Mouse (Mus musculus) megakaryocyte-erythroid progenitor cell, adult 5-6 weeks (primary cell): ENCODE measurements around the gene Exoc3l2. TPM values are rescaled to one million over a fixed set of nuclear protein-coding genes. Genes with fewer than 3 reads are reported as not detected.

Source experiments
- ATAC-seq: replicated peaks from 2 replicates; pipeline ENCODE4 v1.8.0; 2016; ENCODE audit warnings: mild to moderate bottlenecking, inconsistent platforms; ENCODE audit not compliant: severe bottlenecking, poor library complexity, low FRiP score, low TSS enrichment
- total RNA-seq, 2 experiments: library from RNA; stranded (forward) in 1 of 2; stranded (reverse) in 1 of 2; fragments of 200-1000, 215-1000 nt in 1 of 2; fragments of >200 nt in 1 of 2; fragmentation: Nextera tagmentation in 1 of 2; gene quantifications; 2 replicates each; pipeline ENCODE4 v1.2.3; 2014 to 2017

Exoc3l2 gene
- total RNA-seq (2014; fragmentation: Nextera tagmentation) (1.7 and 2.3 TPM in 2 replicates), total RNA-seq (2017) (1.0 and 1.5 TPM in 2 replicates)

- ATAC-seq, result no peak
Observed at GRCm38 (mm10) chr7:19462884-19463381, at the start of gene Exoc3l2. Gene Exoc3l2, plus strand, starts transcription at chr7:19463331.

GRCm38 (mm10) chr7:19413525-19413924 lies 49.6 kb upstream of the Exoc3l2 start:
- no peak for ATAC-seq

GRCm38 (mm10) chr7:19416590-19416989 lies 46.5 kb upstream of the Exoc3l2 start:
- ATAC-seq, result no peak

GRCm38 (mm10) chr7:19420121-19420520 lies 43.0 kb upstream of the Exoc3l2 start:
- no peak for ATAC-seq

- peak; percentile 97 for ATAC-seq
Observed at GRCm38 (mm10) chr7:19420821-19421636, 42.1 kb upstream of the Exoc3l2 start.

- ATAC-seq, result no peak
Observed at GRCm38 (mm10) chr7:19423083-19423482, 40.0 kb upstream of the Exoc3l2 start.

GRCm38 (mm10) chr7:19424051-19424450 lies 39.1 kb upstream of the Exoc3l2 start:
- no peak for ATAC-seq

- ATAC-seq, result no peak
Observed at GRCm38 (mm10) chr7:19426349-19426748, 36.8 kb upstream of the Exoc3l2 start.

GRCm38 (mm10) chr7:19426888-19427287 lies 36.2 kb upstream of the Exoc3l2 start:
- no peak for ATAC-seq

- no peak for ATAC-seq
Observed at GRCm38 (mm10) chr7:19427999-19428650, 35.0 kb upstream of the Exoc3l2 start.

- ATAC-seq, result no peak
Observed at GRCm38 (mm10) chr7:19429726-19430125, 33.4 kb upstream of the Exoc3l2 start.

- no peak for ATAC-seq
Observed at GRCm38 (mm10) chr7:19430402-19430801, 32.7 kb upstream of the Exoc3l2 start.

GRCm38 (mm10) chr7:19432475-19432874 lies 30.7 kb upstream of the Exoc3l2 start:
- ATAC-seq, result no peak

- ATAC-seq, result no peak
Observed at GRCm38 (mm10) chr7:19436276-19436675, 26.9 kb upstream of the Exoc3l2 start.

- ATAC-seq, result no peak
Observed at GRCm38 (mm10) chr7:19437048-19437447, 26.1 kb upstream of the Exoc3l2 start.

GRCm38 (mm10) chr7:19441448-19442091 lies 21.6 kb upstream of the Exoc3l2 start:
- no peak for ATAC-seq

GRCm38 (mm10) chr7:19443344-19443743 lies 19.8 kb upstream of the Exoc3l2 start:
- ATAC-seq, result peak; percentile 56; the same call in 1 of the 2 replicates

GRCm38 (mm10) chr7:19444801-19445200 lies 18.3 kb upstream of the Exoc3l2 start:
- no peak for ATAC-seq

- ATAC-seq, result no peak
Observed at GRCm38 (mm10) chr7:19447689-19448088, 15.4 kb upstream of the Exoc3l2 start.

GRCm38 (mm10) chr7:19449165-19449564 lies 14.0 kb upstream of the Exoc3l2 start:
- no peak for ATAC-seq
